Mouse (Mus musculus): ENCODE data around the gene Rsad1. TPM values are rescaled to one million over a fixed set of nuclear protein-coding genes. Genes with fewer than 3 reads are reported as not detected.
A peak's percentile ranks its signal among the peaks of the same experiment; 100 is the strongest.

Rsad1 gene
- total and polyA plus RNA-seq, 2 experiments from 2014 or later: 9.8 to 17.7 TPM

- H3K4me1 ChIP-seq (ENCODE audit: control insufficient read depth, insufficient read depth): peaks cover 9% of the 10 kb centered on the region
- H3K9me3 ChIP-seq (replicated peaks; ENCODE audit: control insufficient read depth, low read length): no peaks in the 10 kb centered on the region
- no peak overlapping the region for H3K9ac ChIP-seq (replicated peaks; ENCODE audit: low read depth, low read length)
- DNase-seq (ENCODE audit: low spot score) (peak; percentile 16), ATAC-seq (ENCODE audit: insufficient read depth, low read depth) (peak; percentile 54)
- no peak overlapping the region for H3K4me3 ChIP-seq (ENCODE audit: low read depth, low read length)
- no peaks in the 10 kb centered on the region for H3K36me3 ChIP-seq (replicated peaks; ENCODE audit: control insufficient read depth, insufficient read depth, low read length)
- H3K27me3 ChIP-seq (ENCODE audit: control insufficient read depth, insufficient read depth, low read length): no peaks in the 10 kb centered on the region
- 0 out of 2 replicates have a peak overlapping the region, but pooled peaks have one; percentile 11 for H3K27ac ChIP-seq (ENCODE audit: low read depth)
- H3K4me2 ChIP-seq (ENCODE audit: low read depth, low read length): no peak overlapping the region
- no peak for TF ChIP-seq CTCF (IDR thresholded peaks at IDR 0.05; ENCODE audit: low read depth)
- TF ChIP-seq EP300 (IDR thresholded peaks at IDR 0.05; ENCODE audit: low read depth): no peak
- WGBS: 66% methylated on average over 9 of the region's 9 CpGs
Measured at GRCm38 (mm10) chr11:94526171-94526879, 22.7 kb downstream of the Rsad1 start.

DNA sequence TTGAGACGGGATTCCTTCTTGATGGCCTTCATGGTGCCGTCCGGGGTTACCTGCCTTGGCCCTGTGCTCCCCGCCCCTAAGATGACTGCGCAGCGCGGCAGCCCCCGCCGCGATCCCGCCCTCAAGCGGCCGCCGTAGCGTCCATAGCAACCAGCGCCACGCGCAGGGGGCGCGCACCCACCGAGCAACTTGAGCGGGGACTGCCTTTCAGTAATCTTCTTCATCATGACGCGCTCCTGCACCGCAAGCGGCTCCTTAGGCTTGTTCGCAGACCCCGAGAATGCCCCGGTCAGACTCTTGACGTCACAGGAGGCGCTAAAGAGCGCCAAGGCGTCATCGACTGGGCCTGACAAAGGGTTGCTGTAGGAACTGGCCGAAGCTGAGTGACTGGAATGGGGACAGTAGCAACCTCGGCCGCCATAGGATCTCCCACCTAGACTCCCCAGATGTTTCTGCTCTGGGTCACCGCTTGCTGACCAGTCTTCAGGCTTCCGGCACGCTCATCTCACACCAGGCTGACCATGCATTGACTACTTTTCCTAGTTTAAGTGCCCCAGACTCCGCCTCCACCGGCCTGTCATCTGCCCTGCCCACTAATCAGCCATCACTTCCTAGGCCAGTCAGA lies 27.7 kb downstream of the Rsad1 start, which contains the start of gene Mycbpap:
Mycbpap (minus strand) TSS at position 524 of the 625 bp plus-strand sequence.
- peak within 1 kb of the TSS; percentile 90 for H3K4me2 ChIP-seq (ENCODE audit: low read depth, low read length)
- no peaks in the 10 kb centered on the region for H3K36me3 ChIP-seq (replicated peaks; ENCODE audit: control insufficient read depth, insufficient read depth, low read length)
- DNase-seq (ENCODE audit: low spot score) (peak; percentile 60), ATAC-seq (ENCODE audit: insufficient read depth, low read depth) (peak; percentile 68)
- H3K9ac ChIP-seq (replicated peaks; ENCODE audit: low read depth, low read length): peak within 1 kb of the TSS; percentile 60
- H3K27ac ChIP-seq (ENCODE audit: low read depth): no peak within 1 kb of the TSS
- H3K4me3 ChIP-seq (ENCODE audit: low read depth, low read length): peak within 1 kb of the TSS; percentile 58
- no peaks in the 10 kb centered on the region for H3K27me3 ChIP-seq (ENCODE audit: control insufficient read depth, insufficient read depth, low read length)
- TF ChIP-seq EP300 (IDR thresholded peaks at IDR 0.05; ENCODE audit: low read depth): no peak
- no peak for TF ChIP-seq CTCF (IDR thresholded peaks at IDR 0.05; ENCODE audit: low read depth)
- peaks cover 15% of the 10 kb centered on the region for H3K4me1 ChIP-seq (ENCODE audit: control insufficient read depth, insufficient read depth)
- WGBS: 1% methylated on average over 42 of the region's 42 CpGs
- no peaks in the 10 kb centered on the region for H3K9me3 ChIP-seq (replicated peaks; ENCODE audit: control insufficient read depth, low read length)

- no peak overlapping the region for H3K9ac ChIP-seq (replicated peaks; ENCODE audit: low read depth, low read length)
- no peak overlapping the region for H3K4me2 ChIP-seq (ENCODE audit: low read depth, low read length)
- H3K4me3 ChIP-seq (ENCODE audit: low read depth, low read length): no peak overlapping the region
- 0 out of 2 replicates have a peak, but pooled peaks cover 6% of the 10 kb centered on the region for H3K4me1 ChIP-seq (ENCODE audit: control insufficient read depth, insufficient read depth)
- no peaks in the 10 kb centered on the region for H3K9me3 ChIP-seq (replicated peaks; ENCODE audit: control insufficient read depth, low read length)
- H3K36me3 ChIP-seq (replicated peaks; ENCODE audit: control insufficient read depth, insufficient read depth, low read length): no peaks in the 10 kb centered on the region
- no peak overlapping the region for H3K27ac ChIP-seq (ENCODE audit: low read depth)
- no peak for ATAC-seq (ENCODE audit: insufficient read depth, low read depth)
- TF ChIP-seq EP300 (IDR thresholded peaks at IDR 0.05; ENCODE audit: low read depth): no peak
- 48% methylated on average over 9 of the region's 9 CpGs for whole genome bisulfite sequencing
- H3K27me3 ChIP-seq (ENCODE audit: control insufficient read depth, insufficient read depth, low read length): no peaks in the 10 kb centered on the region
- DNase-seq (ENCODE audit: low spot score): no peak
Measured at GRCm38 (mm10) chr11:94513452-94513851, 35.6 kb downstream of the Rsad1 start.

DNA sequence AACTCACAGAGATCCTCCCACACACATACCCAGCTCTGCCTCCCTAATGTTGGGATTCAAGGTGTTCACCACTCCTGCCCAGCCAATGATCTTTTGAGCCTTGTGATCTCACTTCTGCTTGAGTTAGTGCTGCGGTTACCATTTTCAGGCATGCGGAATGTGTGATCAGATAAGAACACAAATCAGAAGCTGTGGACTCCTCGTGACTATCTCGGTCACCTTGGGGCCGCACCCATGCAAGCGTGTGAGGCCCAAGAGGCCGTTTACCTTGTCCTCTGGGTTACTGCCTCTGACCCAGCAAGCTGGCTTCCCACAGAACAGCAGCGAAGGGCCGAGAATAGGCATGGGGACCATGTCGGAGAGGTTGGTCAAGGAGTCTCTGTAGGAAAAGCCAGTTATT lies 40.1 kb downstream of the Rsad1 start:
- no peaks in the 10 kb centered on the region for H3K4me1 ChIP-seq (ENCODE audit: control insufficient read depth, insufficient read depth)
- ATAC-seq (ENCODE audit: insufficient read depth, low read depth): no peak
- no peak overlapping the region for H3K27ac ChIP-seq (ENCODE audit: low read depth)
- 0 out of 2 replicates have a peak, but pooled peaks cover 1% of the 10 kb centered on the region for H3K27me3 ChIP-seq (ENCODE audit: control insufficient read depth, insufficient read depth, low read length)
- no peaks in the 10 kb centered on the region for H3K36me3 ChIP-seq (replicated peaks; ENCODE audit: control insufficient read depth, insufficient read depth, low read length)
- no peak overlapping the region for H3K4me2 ChIP-seq (ENCODE audit: low read depth, low read length)
- DNase-seq (ENCODE audit: low spot score): no peak
- TF ChIP-seq EP300 (IDR thresholded peaks at IDR 0.05; ENCODE audit: low read depth) (no peak), CTCF (IDR thresholded peaks at IDR 0.05; ENCODE audit: low read depth) (no peak)
- H3K9me3 ChIP-seq (replicated peaks; ENCODE audit: control insufficient read depth, low read length): no peaks in the 10 kb centered on the region
- 64% methylated on average over 10 of the region's 10 CpGs for WGBS
- no peak overlapping the region for H3K9ac ChIP-seq (replicated peaks; ENCODE audit: low read depth, low read length)
- H3K4me3 ChIP-seq (ENCODE audit: low read depth, low read length): no peak overlapping the region

DNA sequence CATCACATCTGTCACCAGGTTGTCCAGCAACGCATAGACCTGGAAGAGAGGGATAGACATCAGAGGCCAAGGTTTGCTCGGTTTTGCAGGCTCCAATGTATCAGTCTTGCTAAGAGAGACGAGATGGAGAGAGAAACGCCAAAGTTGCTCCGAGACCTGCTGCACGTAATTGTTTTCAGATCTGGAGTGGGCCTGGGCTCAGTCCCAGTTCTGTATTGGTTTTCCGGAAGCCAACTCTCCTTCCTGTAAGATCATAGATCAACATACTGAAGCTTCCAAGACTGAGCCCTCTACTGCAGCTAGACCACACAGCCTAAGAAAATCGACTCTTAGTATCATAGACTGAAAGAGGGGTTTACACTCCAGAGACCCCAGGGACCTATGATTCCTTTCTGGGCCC lies 47.6 kb downstream of the Rsad1 start:
- ATAC-seq (ENCODE audit: insufficient read depth, low read depth) (no peak), DNase-seq (ENCODE audit: low spot score) (no peak)
- 75% methylated on average over 8 of the region's 8 CpGs for WGBS
- TF ChIP-seq EP300 (IDR thresholded peaks at IDR 0.05; ENCODE audit: low read depth): no peak
- TF ChIP-seq CTCF (IDR thresholded peaks at IDR 0.05; ENCODE audit: low read depth): no peak
- Histone ChIP-seq H3K36me3 (replicated peaks; ENCODE audit: control insufficient read depth, insufficient read depth, low read length) (0 out of 2 replicates have a peak, but pooled peaks cover under 1% of the 10 kb centered on the region), H3K4me3 (ENCODE audit: low read depth, low read length) (no peak overlapping the region), H3K9ac (replicated peaks; ENCODE audit: low read depth, low read length) (no peak overlapping the region), H3K4me2 (ENCODE audit: low read depth, low read length) (no peak overlapping the region), H3K4me1 (ENCODE audit: control insufficient read depth, insufficient read depth) (peaks cover 17% of the 10 kb centered on the region), H3K9me3 (replicated peaks; ENCODE audit: control insufficient read depth, low read length) (no peaks in the 10 kb centered on the region), H3K27me3 (ENCODE audit: control insufficient read depth, insufficient read depth, low read length) (0 out of 2 replicates have a peak, but pooled peaks cover 3% of the 10 kb centered on the region), H3K27ac (ENCODE audit: low read depth) (no peak overlapping the region)
